Mouse (Mus musculus) heart, embryonic 11.5 days (tissue): ENCODE measurements around the gene Mcts2. TPM values are rescaled to one million over a fixed set of nuclear protein-coding genes. Genes with fewer than 3 reads are reported as not detected.

Experiments
- ATAC-seq: fragments of 200-750 bp; cut with Nextera tagmentation; replicated peaks from 2 replicates; pipeline ENCODE4 v1.8.0; 2017; ENCODE audit warnings: moderate library complexity; ENCODE audit not compliant: insufficient number of reproducible peaks, low FRiP score, low TSS enrichment
- H3K27ac ChIP-seq: fragments of 300-500 bp; sonication (generic); 2 replicates; pipeline ENCODE4 v1.5.1; 2014; ENCODE audit warnings: mild to moderate bottlenecking, low read depth, low read length
- H3K27me3 ChIP-seq: fragments of 300-500 bp; sonication (generic); 2 replicates; pipeline ENCODE4 v1.6.1; 2014; ENCODE audit warnings: mild to moderate bottlenecking, low read length, mixed read lengths; ENCODE audit not compliant: control insufficient read depth, insufficient read depth
- H3K36me3 ChIP-seq: fragments of 300-500 bp; sonication (generic); 2 replicates; pipeline ENCODE4 v1.6.1; 2014; ENCODE audit warnings: mild to moderate bottlenecking, low read length, moderate library complexity, mixed read lengths; ENCODE audit not compliant: control insufficient read depth, insufficient read depth
- H3K4me1 ChIP-seq: fragments of 300-500 bp; sonication (generic); 2 replicates; pipeline ENCODE4 v1.6.1; 2014; ENCODE audit warnings: low read length; ENCODE audit not compliant: control insufficient read depth, insufficient read depth
- H3K4me2 ChIP-seq: fragments of 300-500 bp; sonication (generic); 2 replicates; pipeline ENCODE4 v1.6.1; 2014; ENCODE audit warnings: mild to moderate bottlenecking, moderate library complexity
- H3K4me3 ChIP-seq: fragments of 300-500 bp; sonication (generic); 2 replicates; pipeline ENCODE4 v1.5.1; 2014; ENCODE audit warnings: low read depth, low read length
- H3K9ac ChIP-seq: fragments of 300-500 bp; sonication (generic); 2 replicates; pipeline ENCODE4 v1.6.1; 2014; ENCODE audit warnings: mild to moderate bottlenecking, low read depth, low read length, moderate library complexity
- H3K9me3 ChIP-seq: fragments of 300-500 bp; sonication (generic); replicated peaks from 2 replicates; pipeline ENCODE4 v1.6.1; 2016; ENCODE audit warnings: low read length; ENCODE audit not compliant: control insufficient read depth
- WGBS: fragments of 180-500 bp; shearing (Covaris S2); extraction: QIAGEN DNeasy Blood & Tissue Kit; methylation state at CpG from one replicate; pipeline ENCODE4 v1.1.7; 2014; ENCODE audit not compliant: insufficient replicate concordance; 5-methylcytosine and 5-hydroxymethylcytosine counted together
- polyA plus RNA-seq: library from polyadenylated mRNA; unstranded; fragments of >200 nt; fragmentation: Nextera tagmentation; extraction: Ambion mirVana; gene quantifications from 2 replicates; pipeline ENCODE4 v1.2.1, GENCODE M21; 2014

Mcts2 gene
- polyA plus RNA-seq, 1 experiment from 2014 or later = 29.2 TPM

DNA sequence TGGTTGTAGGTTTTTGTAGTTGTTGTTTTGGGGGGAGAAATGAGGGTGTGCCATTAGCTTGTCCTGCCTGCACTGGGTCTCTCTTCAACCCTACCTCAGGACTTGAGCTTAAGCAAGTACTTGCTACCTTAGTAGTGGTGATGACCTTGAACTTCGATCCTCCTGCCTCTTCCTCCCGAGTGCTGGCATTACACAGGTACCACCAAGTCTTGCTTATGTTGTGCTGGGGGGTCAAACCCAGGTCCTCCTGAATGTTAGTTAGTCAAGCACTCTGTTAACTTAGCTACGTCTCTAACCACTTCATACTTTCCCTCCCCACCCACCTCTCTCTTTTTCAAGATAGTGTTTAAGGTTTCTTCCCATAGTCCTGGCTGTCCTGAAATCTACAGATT is 37.5 kb downstream of the Mcts2 start:
- Histone ChIP-seq H3K4me2 (peak overlapping the region; percentile 81), H3K4me3 (peak overlapping the region; percentile 44), H3K27me3 (no peaks in the 10 kb centered on the region), H3K9me3 (no peaks in the 10 kb centered on the region), H3K36me3 (no peaks in the 10 kb centered on the region), H3K27ac (no peak overlapping the region), H3K4me1 (peaks cover 19% of the 10 kb centered on the region), H3K9ac (peak overlapping the region; percentile 69; the same call in 1 of the 2 replicates)
- ATAC-seq = no peak
- 64% methylated on average over 3 of the region's 3 CpGs for WGBS

DNA sequence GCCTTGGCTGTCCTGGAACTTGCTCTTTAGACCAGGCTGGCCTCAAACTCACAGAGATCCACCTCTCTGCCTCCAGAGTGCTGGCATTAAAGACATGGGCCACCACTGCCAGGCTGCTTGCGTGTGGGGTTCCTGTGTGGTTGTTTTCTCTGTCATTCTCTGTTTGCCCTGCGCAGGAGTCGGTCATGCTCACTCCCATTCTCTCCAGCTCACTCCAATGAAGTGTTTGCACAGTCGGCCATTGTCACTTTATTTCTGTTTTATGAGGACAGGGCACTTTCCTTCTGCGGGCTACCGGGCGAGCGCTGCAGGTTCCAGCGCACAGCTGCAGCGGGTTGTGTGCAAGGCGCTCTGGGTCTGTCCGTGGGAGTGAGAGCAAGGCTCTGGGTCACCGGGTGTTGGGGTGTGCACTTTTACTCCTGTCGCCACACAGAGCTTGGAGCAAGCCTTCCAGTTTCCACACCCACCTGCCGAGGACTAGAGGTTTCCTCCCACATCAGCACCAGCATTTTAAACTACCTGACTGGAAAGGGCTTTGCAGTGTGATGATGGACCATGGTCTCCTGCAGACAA is 38.4 kb downstream of the Mcts2 start:
- Histone ChIP-seq H3K4me2 (no peak overlapping the region), H3K4me3 (no peak overlapping the region), H3K36me3 (no peaks in the 10 kb centered on the region), H3K27ac (no peak overlapping the region), H3K4me1 (peaks cover 28% of the 10 kb centered on the region), H3K27me3 (no peaks in the 10 kb centered on the region), H3K9ac (no peak overlapping the region), H3K9me3 (no peaks in the 10 kb centered on the region)
- no peak for ATAC-seq
- WGBS = 73% methylated on average over 15 of the region's 15 CpGs

DNA sequence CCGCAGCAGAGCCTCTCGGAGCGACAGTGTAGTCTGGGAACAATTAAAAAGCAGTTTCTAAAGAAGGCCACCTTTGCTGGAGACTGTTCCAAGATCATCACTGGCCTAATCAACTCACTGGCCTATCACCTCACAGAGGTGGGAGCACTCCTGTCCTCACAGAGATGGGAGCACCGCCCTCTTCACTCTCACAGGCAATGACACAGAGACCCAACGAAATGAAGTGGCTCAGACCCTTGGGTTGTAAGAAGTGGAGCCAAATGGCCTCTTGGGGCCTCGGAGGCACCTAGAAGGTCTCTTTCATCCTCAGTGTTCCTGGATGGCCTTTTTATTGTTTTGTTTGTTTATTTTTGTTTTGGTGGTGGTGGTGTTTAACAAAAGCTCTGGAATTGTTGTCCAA is 39.4 kb downstream of the Mcts2 start:
- Histone ChIP-seq H3K4me3 (no peak overlapping the region), H3K27ac (no peak overlapping the region), H3K27me3 (no peaks in the 10 kb centered on the region), H3K4me2 (no peak overlapping the region), H3K36me3 (no peaks in the 10 kb centered on the region), H3K4me1 (peaks cover 30% of the 10 kb centered on the region), H3K9me3 (no peaks in the 10 kb centered on the region), H3K9ac (no peak overlapping the region)
- WGBS = 80% methylated on average over 6 of the region's 6 CpGs
- ATAC-seq = no peak

DNA sequence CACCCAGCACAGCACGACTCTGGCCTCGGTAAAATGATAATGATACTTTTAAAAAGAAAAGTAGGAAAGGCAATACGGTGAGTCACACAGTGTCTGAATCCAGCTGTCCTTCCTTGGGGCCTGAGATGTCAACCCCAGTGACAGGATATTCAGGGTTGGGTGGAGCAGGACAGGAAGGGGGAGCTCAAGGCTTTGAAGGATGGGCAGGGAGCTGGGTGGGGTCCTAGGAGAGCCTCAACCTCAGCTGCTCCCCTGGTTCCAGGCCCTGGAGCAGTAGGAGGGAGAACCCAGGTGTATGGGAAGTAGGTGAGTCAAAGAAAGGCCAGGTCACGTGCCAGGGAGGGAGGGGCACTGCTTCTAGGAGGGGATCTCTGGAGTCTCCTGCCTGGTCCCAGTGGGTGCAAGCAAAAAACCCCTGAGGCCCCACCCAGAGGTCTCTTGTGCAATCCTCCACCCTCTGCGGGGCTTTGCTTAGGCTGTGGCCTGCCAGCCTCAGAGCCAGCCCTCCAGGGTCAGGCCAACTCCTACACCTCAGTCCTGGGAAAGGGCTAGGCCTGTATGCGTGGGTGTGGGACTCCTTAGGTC is 40.0 kb downstream of the Mcts2 start:
- Histone ChIP-seq H3K4me2 (no peak overlapping the region), H3K27me3 (no peaks in the 10 kb centered on the region), H3K27ac (peak overlapping the region; percentile 87), H3K9ac (0 out of 2 replicates have a peak overlapping the region, but pooled peaks have one; percentile 28), H3K36me3 (no peaks in the 10 kb centered on the region), H3K4me1 (peaks cover 30% of the 10 kb centered on the region), H3K4me3 (no peak overlapping the region), H3K9me3 (no peaks in the 10 kb centered on the region)
- 56% methylated on average over 6 of the region's 6 CpGs for WGBS
- ATAC-seq = no peak

DNA sequence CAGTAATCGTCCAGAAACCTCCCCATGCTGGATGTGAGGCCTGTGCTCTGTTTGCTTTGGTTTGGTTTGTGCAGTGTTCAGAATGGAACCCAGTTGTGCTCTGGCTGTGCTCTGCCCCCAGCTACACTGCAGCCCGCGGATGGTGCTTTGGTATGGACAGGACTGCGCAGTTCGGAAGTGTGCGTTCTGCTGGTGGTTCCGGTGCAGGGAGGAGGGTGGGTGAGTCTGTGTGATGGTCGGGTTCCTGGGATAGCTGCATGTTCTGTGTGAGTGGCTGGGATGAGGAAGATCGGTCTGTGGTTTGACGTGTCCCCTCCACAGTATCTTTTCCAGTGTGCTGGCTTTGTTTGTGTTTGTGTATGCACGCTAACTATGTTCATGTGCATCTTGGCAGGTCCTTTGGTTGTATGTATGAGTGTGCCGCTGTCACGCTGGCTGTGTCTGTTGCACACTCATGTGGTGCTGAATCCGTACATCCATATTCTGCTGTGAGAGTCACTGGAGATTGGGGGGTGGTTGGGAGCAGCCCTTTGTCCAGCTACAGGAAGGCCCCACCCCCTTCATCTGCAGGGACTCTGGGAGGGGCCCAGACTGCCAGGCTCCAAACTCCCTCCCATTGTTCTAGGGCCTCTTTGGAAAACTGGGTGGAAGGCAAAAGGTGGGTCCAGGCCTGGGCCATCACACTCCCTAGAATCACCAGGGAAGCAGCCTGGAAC is 41.1 kb downstream of the Mcts2 start:
- Histone ChIP-seq H3K4me3 (no peak overlapping the region), H3K9ac (peak overlapping the region; percentile 39; the same call in 1 of the 2 replicates), H3K4me1 (peaks cover 30% of the 10 kb centered on the region), H3K36me3 (no peaks in the 10 kb centered on the region), H3K4me2 (no peak overlapping the region), H3K27me3 (no peaks in the 10 kb centered on the region), H3K9me3 (no peaks in the 10 kb centered on the region), H3K27ac (peak overlapping the region; percentile 87)
- no peak for ATAC-seq
- WGBS = 76% methylated on average over 14 of the region's 14 CpGs

DNA sequence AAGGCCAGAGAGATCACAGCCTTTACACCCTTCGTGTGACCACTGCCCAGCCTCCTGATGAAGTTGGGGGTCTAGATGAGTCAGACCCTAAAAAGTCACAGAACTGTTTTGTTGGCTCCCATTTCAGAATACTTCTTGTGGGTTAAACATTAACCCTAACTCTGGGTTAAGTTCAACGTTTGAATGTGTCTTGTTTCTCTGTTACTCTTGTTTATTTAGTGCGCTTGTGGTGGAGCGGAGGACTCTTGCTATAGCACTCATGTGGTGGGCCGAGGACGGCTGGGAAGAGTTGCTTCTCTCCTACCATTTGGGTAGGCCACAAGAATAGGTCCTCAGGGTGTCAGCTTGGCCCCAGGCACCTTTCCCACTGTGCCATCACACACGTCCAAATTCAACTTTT is 41.8 kb downstream of the Mcts2 start:
- no peak for ATAC-seq
- Histone ChIP-seq H3K4me3 (no peak overlapping the region), H3K27me3 (no peaks in the 10 kb centered on the region), H3K27ac (peak overlapping the region; percentile 87), H3K4me2 (no peak overlapping the region; the same call in 1 of the 2 replicates), H3K9me3 (no peaks in the 10 kb centered on the region), H3K9ac (no peak overlapping the region; the same call in 1 of the 2 replicates), H3K4me1 (peaks cover 28% of the 10 kb centered on the region), H3K36me3 (no peaks in the 10 kb centered on the region)
- WGBS = 74% methylated on average over 7 of the region's 7 CpGs

DNA sequence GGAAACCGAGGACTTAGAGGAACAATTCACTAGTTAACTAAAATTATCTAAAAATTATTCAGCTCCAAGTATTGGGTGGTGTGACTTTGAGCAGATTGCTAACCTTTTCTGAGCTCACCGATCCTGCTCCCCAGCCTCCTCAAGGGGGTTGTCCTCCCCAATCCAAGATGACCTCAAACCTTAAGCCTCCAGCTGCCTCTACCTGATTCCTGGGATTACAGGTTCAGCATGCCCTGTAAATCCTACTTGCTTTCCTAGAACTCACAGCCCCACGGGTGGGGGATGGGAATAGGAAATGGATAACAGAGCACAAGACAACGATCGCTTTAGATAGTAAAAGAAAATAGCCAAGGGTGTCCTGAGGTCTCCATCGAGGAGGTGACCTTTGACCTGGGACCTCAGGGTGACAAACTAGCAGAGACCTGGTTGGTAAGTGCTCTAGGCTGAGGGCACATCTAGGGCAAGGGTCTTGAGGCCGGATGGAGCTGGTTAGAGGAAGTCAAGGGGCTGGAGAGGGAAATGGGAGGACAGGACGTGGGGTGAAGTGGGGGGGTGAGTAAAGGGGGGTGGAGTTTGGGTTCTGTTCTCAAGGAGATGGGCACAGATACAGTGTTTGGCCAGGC is 42.3 kb downstream of the Mcts2 start:
- Histone ChIP-seq H3K27me3 (no peaks in the 10 kb centered on the region), H3K9ac (no peak overlapping the region; the same call in 1 of the 2 replicates), H3K36me3 (no peaks in the 10 kb centered on the region), H3K4me1 (peaks cover 25% of the 10 kb centered on the region), H3K27ac (peak overlapping the region; percentile 87), H3K4me3 (no peak overlapping the region), H3K9me3 (no peaks in the 10 kb centered on the region), H3K4me2 (peak overlapping the region; percentile 16; the same call in 1 of the 2 replicates)
- 36% methylated on average over 8 of the region's 8 CpGs for WGBS
- peak; percentile 46; the same call in 1 of the 2 replicates for ATAC-seq

DNA sequence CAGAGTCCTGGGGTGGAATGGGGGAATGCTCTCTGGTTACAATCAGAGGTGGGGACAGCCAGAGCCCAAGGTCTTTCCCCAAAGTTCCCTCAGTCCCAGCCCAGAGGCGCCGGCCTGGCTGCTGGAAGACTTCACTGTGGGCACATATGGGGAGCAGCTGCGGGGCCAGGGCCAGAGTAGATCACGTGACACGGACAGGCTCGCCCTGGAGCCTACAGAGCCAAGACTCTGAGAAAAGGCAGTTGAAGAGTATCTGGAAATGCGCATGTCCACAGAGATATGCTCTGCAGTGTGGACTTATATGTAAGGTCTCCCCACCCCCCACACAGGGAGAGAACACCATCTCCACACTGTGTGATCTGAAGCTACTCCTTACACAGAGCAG is 42.8 kb downstream of the Mcts2 start:
- Histone ChIP-seq H3K4me1 (peaks cover 30% of the 10 kb centered on the region), H3K4me2 (peak overlapping the region; percentile 16; the same call in 1 of the 2 replicates), H3K9ac (no peak overlapping the region; the same call in 1 of the 2 replicates), H3K27ac (peak overlapping the region; percentile 87), H3K9me3 (no peaks in the 10 kb centered on the region), H3K27me3 (no peaks in the 10 kb centered on the region), H3K4me3 (no peak overlapping the region), H3K36me3 (no peaks in the 10 kb centered on the region)
- peak; percentile 78 for ATAC-seq
- WGBS = 19% methylated on average over 7 of the region's 7 CpGs
